Mouse (Mus musculus) megakaryocyte, embryonic 14.5 days (primary cell): ENCODE measurements around the gene Tcp11x2.

Experiments used
- FLI1 ChIP-seq: IDR thresholded peaks from 2 replicates; pipeline ENCODE4 v1.6.1; 2012; ENCODE audit warnings: low read length, inconsistent platforms, mixed read lengths
- GATA1 ChIP-seq: IDR thresholded peaks from 3 replicates; pipeline ENCODE4 v1.6.1; 2012; ENCODE audit warnings: mixed read lengths, low read length, inconsistent platforms, borderline replicate concordance

GRCm38 (mm10) chrX:135738730-135739520, 45.3 kb upstream of the Tcp11x2 start:
- no peak for TF ChIP-seq GATA1
- no peak for TF ChIP-seq FLI1
